Mouse (Mus musculus) small intestine, adult 2 months (tissue): Measurements from ENCODE around the gene Klhdc8b. TPM values are rescaled to one million over a fixed set of nuclear protein-coding genes. Genes with fewer than 3 reads are reported as not detected.

Source experiments
- H3K27ac ChIP-seq: fragments of 200-500 bp; 2 replicates; pipeline ENCODE4 v1.5.1; 2012; ENCODE audit warnings: low read depth, low read length, control low read depth, inconsistent platforms; ENCODE audit not compliant: insufficient read depth
- H3K27me3 ChIP-seq: fragments of 200-500 bp; 2 replicates; pipeline ENCODE4 v1.6.1; 2012; ENCODE audit warnings: mild to moderate bottlenecking, moderate library complexity, low read length, inconsistent platforms; ENCODE audit not compliant: control insufficient read depth, insufficient read depth
- H3K36me3 ChIP-seq: fragments of 200-500 bp; 2 replicates; pipeline ENCODE4 v1.6.1; 2012; ENCODE audit warnings: mild to moderate bottlenecking, low read length, control low read depth, inconsistent platforms; ENCODE audit not compliant: control insufficient read depth, insufficient read depth
- H3K4me1 ChIP-seq: fragments of 200-500 bp; 2 replicates; pipeline ENCODE4 v1.6.1; 2012; ENCODE audit warnings: low read length, inconsistent platforms, mixed read lengths; ENCODE audit not compliant: control insufficient read depth, insufficient read depth, insufficient read length
- H3K4me3 ChIP-seq: fragments of 200-500 bp; 2 replicates; pipeline ENCODE4 v1.5.1; 2012; ENCODE audit warnings: low read depth, mild to moderate bottlenecking, control low read depth, inconsistent platforms, low read length, moderate library complexity
- CTCF ChIP-seq: fragments of 200-500 bp; IDR thresholded peaks from 2 replicates; pipeline ENCODE4 v1.5.1; 2012; ENCODE audit warnings: low read depth, mild to moderate bottlenecking, control low read depth, inconsistent platforms, low read length, moderate library complexity, mixed read lengths; ENCODE audit not compliant: insufficient replicate concordance, insufficient read length; ENCODE audit errors: extremely low read depth
- POLR2A ChIP-seq: fragments of 200-500 bp; IDR thresholded peaks from 2 replicates; pipeline ENCODE4 v1.6.1; 2012; ENCODE audit warnings: low read depth, mild to moderate bottlenecking, control low read depth, inconsistent platforms, low read length, moderate library complexity
- WGBS: fragments of 180-500 bp; shearing (Covaris S2); methylation state at CpG from one replicate; pipeline ENCODE4 v1.1.7; 2018; 5-methylcytosine and 5-hydroxymethylcytosine counted together
- polyA plus RNA-seq: library from polyadenylated mRNA; depleted of rRNA; stranded (reverse); fragments of >200 nt; gene quantifications from 2 replicates; pipeline ENCODE4 v1.2.3, GENCODE M21; 2012

Gene Klhdc8b
- polyA plus RNA-seq, 1 experiment: 19.7 TPM

DNA sequence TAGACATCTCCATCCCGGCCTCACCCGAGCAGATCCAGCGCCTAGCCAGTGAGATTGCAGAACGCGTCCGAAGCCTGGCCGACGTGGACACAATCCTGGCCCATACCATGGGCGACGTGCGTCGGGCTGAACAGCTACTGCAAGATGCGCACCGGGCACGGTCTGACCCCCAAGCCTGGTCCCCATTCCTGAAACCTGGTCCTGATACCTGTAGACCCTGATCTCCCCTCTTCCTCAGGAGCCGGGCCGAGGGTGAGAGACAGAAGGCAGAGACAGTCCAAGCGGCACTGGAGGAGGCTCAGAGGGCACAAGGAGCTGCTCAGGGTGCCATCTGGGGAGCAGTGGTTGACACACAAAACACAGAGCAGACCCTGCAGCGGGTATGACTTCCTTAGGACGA, 27.8 kb upstream of the Klhdc8b start:
- no peak overlapping the region for H3K27ac ChIP-seq
- TF ChIP-seq CTCF: no peak
- peaks cover 13% of the 10 kb centered on the region for H3K4me1 ChIP-seq
- no peaks in the 10 kb centered on the region for H3K27me3 ChIP-seq
- H3K36me3 ChIP-seq: peaks cover 16% of the 10 kb centered on the region
- no peak overlapping the region for H3K4me3 ChIP-seq
- WGBS: 95% methylated on average over 20 of the region's 20 CpGs

DNA sequence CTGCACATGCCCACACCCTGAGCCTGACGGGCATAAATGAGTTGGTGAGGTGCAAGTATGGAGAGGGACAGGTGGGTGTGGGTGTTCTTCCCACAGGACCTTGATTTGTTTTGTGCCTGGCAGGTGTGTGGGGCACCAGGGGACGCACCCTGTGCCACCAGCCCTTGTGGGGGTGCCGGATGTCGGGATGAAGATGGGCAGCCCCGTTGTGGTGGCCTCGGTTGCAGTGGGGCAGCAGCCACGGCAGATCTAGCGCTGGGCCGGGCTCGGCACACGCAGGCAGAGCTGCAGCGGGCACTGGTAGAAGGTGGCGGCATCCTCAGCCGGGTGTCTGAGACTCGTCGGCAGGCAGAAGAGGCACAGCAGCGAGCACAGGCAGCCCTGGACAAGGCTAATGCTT, 27.0 kb upstream of the Klhdc8b start:
- WGBS: 97% methylated on average over 17 of the region's 17 CpGs
- H3K4me1 ChIP-seq: peaks cover 13% of the 10 kb centered on the region
- no peak overlapping the region for H3K27ac ChIP-seq
- H3K36me3 ChIP-seq: peaks cover 8% of the 10 kb centered on the region
- H3K4me3 ChIP-seq: no peak overlapping the region
- TF ChIP-seq POLR2A (no peak), CTCF (no peak)
- no peaks in the 10 kb centered on the region for H3K27me3 ChIP-seq

DNA sequence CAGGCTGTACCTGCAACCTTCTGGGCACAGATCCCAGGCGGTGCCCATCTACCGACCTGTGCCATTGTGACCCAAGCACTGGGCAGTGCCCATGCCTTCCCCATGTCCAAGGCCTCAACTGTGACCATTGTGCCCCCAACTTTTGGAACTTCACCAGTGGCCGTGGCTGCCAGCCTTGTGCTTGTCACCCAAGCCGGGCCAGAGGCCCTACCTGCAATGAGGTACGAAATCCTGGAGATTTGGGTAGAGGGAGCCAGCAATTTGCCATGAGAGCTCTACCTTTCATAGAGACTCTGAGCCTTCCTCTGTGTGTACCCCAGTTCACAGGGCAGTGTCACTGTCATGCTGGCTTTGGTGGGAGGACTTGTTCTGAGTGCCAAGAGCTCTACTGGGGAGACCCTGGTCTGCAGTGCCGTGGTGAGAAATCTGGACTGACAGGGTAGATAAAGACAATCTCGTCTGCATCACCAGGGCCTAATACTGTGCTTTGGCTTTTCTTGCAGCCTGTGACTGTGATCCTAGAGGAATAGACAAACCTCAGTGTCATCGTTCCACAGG, 25.7 kb upstream of the Klhdc8b start:
- TF ChIP-seq CTCF (no peak), POLR2A (no peak)
- Histone ChIP-seq H3K27ac (no peak overlapping the region), H3K4me1 (peaks cover 10% of the 10 kb centered on the region), H3K27me3 (no peaks in the 10 kb centered on the region), H3K36me3 (no peaks in the 10 kb centered on the region), H3K4me3 (no peak overlapping the region)
- WGBS: 95% methylated on average over 8 of the region's 8 CpGs

DNA sequence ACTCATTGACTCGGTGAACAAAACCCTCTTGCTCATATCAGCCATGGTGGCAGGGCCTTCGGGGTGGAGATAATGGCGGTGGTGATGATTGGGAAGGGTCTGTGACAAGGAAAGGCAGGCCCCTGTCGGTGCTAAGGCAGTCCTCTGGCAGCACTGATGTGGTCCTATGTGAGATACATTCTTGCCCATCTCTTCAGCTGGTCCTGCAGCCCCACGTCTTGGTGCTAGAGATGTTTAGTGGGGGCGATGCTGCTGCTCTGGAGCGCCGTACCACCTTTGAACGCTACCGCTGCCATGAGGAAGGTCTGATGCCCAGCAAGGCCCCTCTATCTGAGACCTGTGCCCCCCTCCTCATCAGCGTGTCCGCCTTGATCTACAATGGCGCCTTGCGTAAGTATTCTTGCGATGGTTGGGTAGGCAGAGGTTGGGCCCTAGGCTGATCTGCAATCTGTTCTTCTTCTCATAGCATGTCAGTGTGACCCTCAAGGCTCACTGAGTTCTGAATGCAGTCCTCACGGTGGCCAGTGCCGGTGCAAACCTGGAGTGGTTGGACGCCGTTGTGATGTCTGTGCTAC, 24.0 kb upstream of the Klhdc8b start:
- Histone ChIP-seq H3K4me3 (no peak overlapping the region), H3K27me3 (no peaks in the 10 kb centered on the region), H3K4me1 (peaks cover 6% of the 10 kb centered on the region), H3K36me3 (no peaks in the 10 kb centered on the region), H3K27ac (no peak overlapping the region)
- TF ChIP-seq POLR2A: no peak
- TF ChIP-seq CTCF: no peak
- 92% methylated on average over 19 of the region's 19 CpGs for WGBS

DNA sequence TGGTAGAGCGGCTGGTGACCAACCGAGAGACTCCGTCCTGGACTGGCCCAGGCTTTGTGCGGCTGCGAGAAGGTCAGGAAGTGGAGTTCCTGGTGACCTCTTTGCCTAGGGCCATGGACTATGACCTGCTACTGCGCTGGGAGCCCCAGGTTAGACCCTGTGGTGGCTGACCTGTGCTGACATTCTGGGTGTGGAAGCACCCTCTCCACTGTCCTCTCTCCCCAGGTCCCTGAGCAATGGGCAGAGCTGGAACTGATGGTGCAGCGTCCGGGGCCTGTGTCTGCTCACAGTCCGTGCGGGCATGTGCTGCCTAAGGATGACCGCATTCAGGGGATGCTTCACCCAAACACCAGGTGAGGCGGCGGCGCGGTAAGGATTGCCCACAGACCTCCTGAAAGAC, 22.6 kb upstream of the Klhdc8b start:
- no peak overlapping the region for H3K27ac ChIP-seq
- H3K27me3 ChIP-seq: no peaks in the 10 kb centered on the region
- 97% methylated on average over 15 of the region's 15 CpGs for WGBS
- H3K36me3 ChIP-seq: no peaks in the 10 kb centered on the region
- H3K4me1 ChIP-seq: peaks cover 2% of the 10 kb centered on the region
- TF ChIP-seq CTCF: no peak
- no peak for TF ChIP-seq POLR2A
- no peak overlapping the region for H3K4me3 ChIP-seq

DNA sequence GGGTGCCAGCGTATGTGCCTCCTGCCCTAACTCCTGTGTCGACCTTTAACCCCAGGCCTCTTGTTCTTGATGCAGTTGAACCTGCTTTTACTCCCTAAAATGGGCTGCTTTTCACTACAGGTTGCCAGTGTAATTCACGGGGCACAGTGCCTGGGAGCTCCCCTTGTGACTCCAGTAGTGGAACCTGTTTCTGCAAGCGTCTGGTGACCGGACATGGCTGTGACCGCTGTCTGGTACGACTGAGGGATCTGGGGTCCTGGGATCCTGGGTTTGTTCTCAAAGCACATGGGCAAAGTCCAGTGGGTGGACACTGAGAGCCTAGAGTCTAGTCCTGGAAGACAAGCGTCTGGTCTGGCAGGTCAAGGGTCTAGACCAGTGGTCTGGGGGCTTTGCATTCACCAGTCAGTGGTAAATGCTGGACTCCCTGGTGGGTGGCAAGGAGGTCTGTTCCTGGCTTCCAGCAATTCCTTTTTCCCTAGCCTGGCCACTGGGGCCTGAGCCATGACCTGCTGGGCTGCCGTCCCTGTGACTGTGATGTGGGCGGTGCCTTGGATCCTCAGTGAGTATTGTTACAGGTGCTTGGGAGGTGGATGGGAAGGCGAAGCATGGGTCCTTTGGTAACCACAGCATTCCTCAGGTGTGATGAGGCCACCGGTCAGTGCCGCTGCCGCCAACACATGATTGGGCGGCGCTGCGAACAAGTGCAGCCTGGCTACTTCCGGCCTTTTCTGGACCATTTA, 21.8 kb upstream of the Klhdc8b start:
- no peak overlapping the region for H3K4me3 ChIP-seq
- H3K4me1 ChIP-seq: peaks cover 2% of the 10 kb centered on the region
- no peaks in the 10 kb centered on the region for H3K27me3 ChIP-seq
- no peak overlapping the region for H3K27ac ChIP-seq
- no peaks in the 10 kb centered on the region for H3K36me3 ChIP-seq
- WGBS: 91% methylated on average over 18 of the region's 18 CpGs
- no peak for TF ChIP-seq CTCF
- no peak for TF ChIP-seq POLR2A

DNA sequence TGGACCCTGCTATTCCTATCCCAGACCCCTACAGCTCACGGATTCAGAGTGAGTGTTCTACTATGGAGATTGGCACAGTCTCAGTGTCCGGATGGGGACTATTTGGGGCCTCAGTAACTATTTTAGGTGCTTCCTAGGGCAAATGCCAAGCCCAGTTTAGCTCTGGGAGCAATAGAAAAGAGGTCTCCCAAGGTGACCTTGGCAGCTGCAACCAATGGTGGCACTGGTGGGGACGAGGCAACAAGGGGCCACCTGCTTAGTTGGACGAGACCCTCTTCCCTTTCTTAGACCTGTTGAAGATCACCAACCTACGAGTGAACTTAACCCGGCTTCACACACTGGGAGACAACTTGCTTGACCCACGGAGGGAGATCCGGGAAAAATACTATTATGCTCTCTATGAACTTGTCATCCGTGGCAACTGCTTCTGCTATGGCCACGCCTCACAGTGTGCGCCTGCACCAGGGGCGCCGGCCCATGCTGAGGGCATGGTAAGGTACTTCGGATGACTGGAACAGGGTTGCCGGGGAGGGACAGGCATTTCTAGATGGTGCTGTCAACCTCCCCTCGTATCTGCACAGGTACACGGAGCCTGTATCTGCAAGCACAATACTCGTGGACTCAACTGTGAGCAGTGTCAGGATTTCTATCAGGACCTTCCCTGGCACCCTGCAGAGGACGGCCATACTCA, 20.3 kb upstream of the Klhdc8b start:
- Histone ChIP-seq H3K4me1 (peaks cover 2% of the 10 kb centered on the region), H3K36me3 (no peaks in the 10 kb centered on the region), H3K4me3 (no peak overlapping the region), H3K27ac (no peak overlapping the region), H3K27me3 (no peaks in the 10 kb centered on the region)
- 86% methylated on average over 19 of the region's 19 CpGs for WGBS
- TF ChIP-seq POLR2A: no peak
- TF ChIP-seq CTCF: no peak
